Mouse (Mus musculus) E14TG2a.4 (cell line): ENCODE results near the gene E130218I03Rik.

ENCODE experiments used
- CTCF ChIP-seq: conservative IDR thresholded peaks from 2 replicates; pipeline ENCODE4 v1.5.1; 2014; ENCODE audit warnings: low read length
- POU5F1 ChIP-seq: IDR thresholded peaks from 2 replicates; pipeline ENCODE4 v1.6.1; 2014; ENCODE audit warnings: low read length, borderline replicate concordance

DNA sequence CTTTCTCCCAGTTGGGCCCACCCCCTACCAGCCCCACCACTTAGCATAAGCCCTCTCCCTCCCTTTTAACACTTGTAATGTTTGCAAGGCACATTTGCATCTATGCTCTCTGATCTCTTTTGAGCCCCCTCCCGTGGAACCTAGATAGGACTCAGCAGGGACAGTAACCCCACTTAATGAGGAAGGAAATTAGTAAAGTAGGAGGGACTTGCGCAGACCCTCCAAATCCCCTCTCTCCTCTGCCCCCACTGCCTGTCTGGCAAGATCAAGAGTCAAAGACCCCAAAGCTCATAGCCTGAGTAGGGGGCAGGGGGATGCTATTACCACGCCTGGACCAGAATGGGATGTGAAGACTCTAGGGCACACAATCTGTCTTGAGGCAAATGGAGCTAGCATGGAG, 11.4 kb downstream of the E130218I03Rik start:
- no peak for TF ChIP-seq CTCF
- no peak for TF ChIP-seq POU5F1
